Mouse (Mus musculus) small intestine, adult 2 months (tissue): ENCODE measurements around the gene Gm13287.
"Not testable (repeated sequence)": the region's sequence is repeated elsewhere in the genome, so short reads cannot be mapped to it uniquely, and the experiment has no call there.

Experiments used
- CTCF ChIP-seq: fragments of 200-500 bp; IDR thresholded peaks from 2 replicates; pipeline ENCODE4 v1.5.1; 2012; ENCODE audit warnings: low read depth, mild to moderate bottlenecking, control low read depth, inconsistent platforms, low read length, moderate library complexity, mixed read lengths; ENCODE audit not compliant: insufficient replicate concordance, insufficient read length; ENCODE audit errors: extremely low read depth
- POLR2A ChIP-seq: fragments of 200-500 bp; IDR thresholded peaks from 2 replicates; pipeline ENCODE4 v1.6.1; 2012; ENCODE audit warnings: low read depth, mild to moderate bottlenecking, control low read depth, inconsistent platforms, low read length, moderate library complexity

DNA sequence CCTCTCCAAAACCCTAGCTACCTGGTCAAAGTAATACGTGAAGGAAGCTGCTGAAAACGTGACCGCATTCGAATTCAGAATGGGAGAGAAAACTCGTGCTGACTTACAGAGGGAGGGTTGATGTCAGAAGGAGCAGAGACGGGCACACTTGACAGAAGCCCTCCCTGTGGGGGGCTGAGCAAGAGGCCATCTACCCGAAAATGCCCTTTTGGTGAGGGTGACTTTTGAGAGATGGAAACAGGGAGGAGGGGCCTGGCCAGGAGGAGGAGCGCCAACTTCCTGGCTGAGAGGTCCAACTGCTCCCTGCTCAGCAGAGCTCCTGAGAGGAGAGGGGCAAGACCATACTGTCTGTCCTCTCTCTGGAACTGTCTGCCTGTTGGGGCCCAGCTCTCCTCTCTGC lies 2.2 kb downstream of the Gm13287 start, which contains the start of gene Gm13288:
- not testable (repeated sequence) for TF ChIP-seq CTCF, POLR2A
